Mouse (Mus musculus) gonadal fat pad, adult 2 months (tissue): ENCODE measurements around the gene Ccdc88a. TPM values are rescaled to one million over a fixed set of nuclear protein-coding genes. Genes with fewer than 3 reads are reported as not detected.

Source experiments
- DNase-seq: peaks from one replicate; pipeline ENCODE4 v3.0.0-alpha.2; 2012; ENCODE audit warnings: low read depth
- polyA plus RNA-seq: library from polyadenylated mRNA; depleted of rRNA; stranded (reverse); fragments of >200 nt; gene quantifications from 2 replicates; pipeline ENCODE4 v1.2.3, GENCODE M21; 2012; rRNA removed

Gene Ccdc88a
- polyA plus RNA-seq, 1 experiment = 1.4 TPM

- no peak for DNase-seq
Measured at GRCm38 (mm10) chr11:29548504-29549424, 175.3 kb downstream of the Ccdc88a start.

GRCm38 (mm10) chr11:29549425-29549778, 175.9 kb downstream of the Ccdc88a start:
- DNase-seq = no peak

Other genes with a start within 250 kb of the Ccdc88a start
- gene Pnpt1, start 242.9 kb upstream of the Ccdc88a start, polyA plus RNA-seq = 6.9 and 8.4 TPM in 2 replicates
- gene Ppp4r3b, start 200.8 kb upstream of the Ccdc88a start, polyA plus RNA-seq = 7.8 and 11.7 TPM in 2 replicates
- 9.2 and 13.8 TPM in 2 replicates for gene Cfap36, start 126.2 kb upstream of the Ccdc88a start, polyA plus RNA-seq
- 3.8 and 6.8 TPM in 2 replicates for gene Prorsd1, start 141.4 kb downstream of the Ccdc88a start, polyA plus RNA-seq
- gene Mtif2, start 152.8 kb downstream of the Ccdc88a start, polyA plus RNA-seq = 11.1 and 12.3 TPM in 2 replicates
- 0.15 and 0.32 TPM in 2 replicates for gene Clhc1, start 174.3 kb downstream of the Ccdc88a start, polyA plus RNA-seq
- 196 and 207 TPM in 2 replicates for gene Rps27a, start 174.5 kb downstream of the Ccdc88a start, polyA plus RNA-seq